Mouse (Mus musculus): ENCODE measurements around the gene D6Wsu163e. TPM values are rescaled to one million over a fixed set of nuclear protein-coding genes. Genes with fewer than 3 reads are reported as not detected.

D6Wsu163e gene
- total and polyA plus RNA-seq, 3 experiments, result 28.4 to 31.4 TPM; not detected in 1

DNA sequence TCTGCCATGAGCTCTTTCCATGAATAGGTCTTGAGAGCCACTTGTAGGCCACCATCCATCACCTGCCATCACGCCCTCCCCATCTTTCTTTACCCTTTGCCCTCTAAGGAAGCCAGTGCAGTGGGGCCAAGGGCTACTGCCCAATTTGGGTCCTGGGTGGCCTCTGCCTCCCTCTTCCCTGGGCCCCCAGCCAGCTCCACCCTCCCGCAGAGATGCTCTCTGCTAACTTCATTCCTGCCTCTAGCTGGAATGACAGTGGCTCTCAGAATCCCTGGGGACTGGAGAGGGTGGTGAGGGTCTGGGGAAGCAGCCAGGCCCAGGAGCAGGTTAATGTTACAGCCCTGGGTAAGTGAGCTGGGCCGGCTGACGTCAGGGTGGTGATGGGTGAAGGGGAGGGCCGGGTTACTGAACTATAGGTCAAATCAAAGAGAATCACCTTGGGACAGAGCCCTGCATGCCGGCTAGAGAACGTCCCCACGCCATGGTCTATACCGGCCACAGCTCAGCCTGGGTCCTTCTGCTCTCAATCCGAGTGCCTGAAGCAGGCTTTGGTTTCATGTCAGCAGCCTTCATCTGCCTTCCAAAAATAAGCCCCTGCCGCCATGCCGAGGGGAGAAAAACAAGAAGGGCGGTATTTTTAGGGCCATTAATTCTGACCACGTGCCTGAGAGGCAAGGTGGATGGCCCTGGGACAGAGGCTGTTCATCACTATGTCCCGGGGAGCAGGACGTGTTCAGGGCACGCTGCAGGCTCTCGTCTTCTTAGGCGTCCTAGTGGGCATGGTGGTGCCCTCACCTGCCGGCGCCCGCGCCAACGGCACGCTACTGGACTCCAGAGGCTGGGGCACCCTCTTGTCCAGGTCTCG is 75.4 kb downstream of the D6Wsu163e start, which contains the start of gene Fgf6 (continued):
- TF ChIP-seq ELF1 (IDR thresholded peaks at IDR 0.05; ENCODE audit: low read depth, low read length), result no peak

- Histone ChIP-seq H3K4me3 (ENCODE audit: control insufficient read depth in 1 of 2, insufficient read depth in 1 of 2, low read depth in 2 of 2, low read length in 2 of 2) (no peak overlapping the region), H3K79me2 (ENCODE audit: control insufficient read depth, insufficient read depth, low read length, poor library complexity) (no peaks in the 10 kb centered on the region), H3K27me3 (ENCODE audit: control insufficient read depth in 1 of 2, insufficient read depth in 2 of 2, low read length in 2 of 2) (no peaks in the 10 kb centered on the region), H3K9ac (ENCODE audit: control insufficient read depth, low read depth, low read length, poor library complexity, severe bottlenecking) (no peak overlapping the region), H3K4me1 (ENCODE audit: control insufficient read depth in 1 of 2, insufficient read depth in 2 of 2, low read length in 2 of 2) (no peaks in the 10 kb centered on the region), H3K27ac (ENCODE audit: control insufficient read depth, low read depth, low read length) (no peak overlapping the region), H3K9me3 (replicated peaks; ENCODE audit: insufficient read depth, low read length) (no peaks in the 10 kb centered on the region), H3K36me3 (ENCODE audit: control insufficient read depth in 1 of 2, insufficient read depth in 2 of 2, low read length in 2 of 2) (no peaks in the 10 kb centered on the region)
- DNase-seq (ENCODE audit: low read depth, low spot score), result no peak
- TF ChIP-seq CTCF (IDR thresholded peaks at IDR 0.05 in 2 of 3, conservative IDR thresholded peaks at IDR 0.05 in 1 of 3; ENCODE audit: control insufficient read depth in 1 of 3, insufficient read depth in 1 of 3, low read depth in 2 of 3, low read length in 3 of 3, poor library complexity in 1 of 3, severe bottlenecking in 1 of 3) (no peak), BHLHE40 (IDR thresholded peaks at IDR 0.05; ENCODE audit: borderline replicate concordance, low read depth, low read length) (no peak), ZNF384 (IDR thresholded peaks at IDR 0.05; ENCODE audit: low read depth, low read length) (no peak), ZC3H11A (IDR thresholded peaks at IDR 0.05; ENCODE audit: low read depth, low read length) (no peak), MAFK (IDR thresholded peaks at IDR 0.05; ENCODE audit: borderline replicate concordance, low read depth, low read length) (no peak), TAL1 (IDR thresholded peaks at IDR 0.05; ENCODE audit: low read length) (no peak), JUND (IDR thresholded peaks at IDR 0.05; ENCODE audit: low read depth, low read length) (no peak), KAT2A (conservative IDR thresholded peaks at IDR 0.05; ENCODE audit: low read depth, low read length) (no peak), POLR2AphosphoS2 (IDR thresholded peaks at IDR 0.05; ENCODE audit: low read length) (no peak), MAX (IDR thresholded peaks at IDR 0.05; ENCODE audit: low read length) (no peak), GATA1 (IDR thresholded peaks at IDR 0.05; ENCODE audit: low read depth, low read length) (no peak), POLR2AphosphoS5 (IDR thresholded peaks at IDR 0.05; ENCODE audit: borderline replicate concordance, low read depth, low read length) (no peak), ZKSCAN1 (IDR thresholded peaks at IDR 0.05; ENCODE audit: low read depth, low read length) (no peak), RAD21 (IDR thresholded peaks at IDR 0.05; ENCODE audit: low read depth, low read length) (no peak), UBTF (IDR thresholded peaks at IDR 0.05; ENCODE audit: borderline replicate concordance, insufficient read depth, low read depth, low read length) (no peak), MYB (IDR thresholded peaks at IDR 0.05; ENCODE audit: low read depth, low read length) (no peak), ELF1 (IDR thresholded peaks at IDR 0.05; ENCODE audit: low read depth, low read length) (no peak), TBP (IDR thresholded peaks at IDR 0.05; ENCODE audit: low read depth, low read length) (no peak), POLR2A (IDR thresholded peaks at IDR 0.05; ENCODE audit: control insufficient read depth in 1 of 2, insufficient read depth in 1 of 2, low read depth in 1 of 2, low read length in 2 of 2, poor library complexity in 1 of 2) (no peak)
These were observed 79.5 kb downstream of the D6Wsu163e start for GRCm38 (mm10) chr6:127019254-127019653.
